Mouse (Mus musculus) ES-Bruce4 (cell line): Measurements from ENCODE around the gene Mrpl34. TPM values are rescaled to one million over a fixed set of nuclear protein-coding genes. Genes with fewer than 3 reads are reported as not detected.

Source experiments
- H3K27ac ChIP-seq: 2 replicates; pipeline ENCODE4 v1.5.1; 2012; ENCODE audit warnings: low read length, inconsistent platforms; ENCODE audit not compliant: insufficient read depth
- H3K27me3 ChIP-seq: 2 replicates; pipeline ENCODE4 v1.6.1; 2012; ENCODE audit warnings: mild to moderate bottlenecking, low read length, inconsistent platforms; ENCODE audit not compliant: control insufficient read depth, poor library complexity, insufficient read depth, severe bottlenecking
- H3K36me3 ChIP-seq: 2 replicates; pipeline ENCODE4 v1.6.1; 2012; ENCODE audit warnings: inconsistent platforms, mild to moderate bottlenecking, low read length, moderate library complexity; ENCODE audit not compliant: control insufficient read depth, poor library complexity, insufficient read depth, severe bottlenecking
- H3K4me1 ChIP-seq: one replicate; pipeline ENCODE4 v1.8.1; 2011; ENCODE audit warnings: low read length; ENCODE audit not compliant: control insufficient read depth, insufficient read depth
- H3K4me3 ChIP-seq: 2 replicates; pipeline ENCODE4 v1.5.1; 2011; ENCODE audit warnings: low read depth, mild to moderate bottlenecking, low read length
- H3K9ac ChIP-seq: 2 replicates; pipeline ENCODE4 v1.6.1; 2012; ENCODE audit warnings: low read depth, mild to moderate bottlenecking, inconsistent platforms; ENCODE audit not compliant: poor library complexity, severe bottlenecking
- H3K9me3 ChIP-seq: replicated peaks from 2 replicates; pipeline ENCODE4 v1.6.1; 2012; ENCODE audit warnings: mild to moderate bottlenecking, low read length, inconsistent platforms; ENCODE audit not compliant: control insufficient read depth, poor library complexity, insufficient read depth, severe bottlenecking
- CTCF ChIP-seq: IDR thresholded peaks from one replicate; pipeline ENCODE4 v1.8.1; 2011; ENCODE audit warnings: low read depth, low read length
- EP300 ChIP-seq: IDR thresholded peaks from 2 replicates; pipeline ENCODE4 v1.6.1; 2011; ENCODE audit warnings: low read depth, low read length; ENCODE audit not compliant: insufficient read depth
- POLR2A ChIP-seq: IDR thresholded peaks from one replicate; pipeline ENCODE4 v1.8.1; 2011; ENCODE audit warnings: low read length; ENCODE audit not compliant: insufficient read depth
- polyA plus RNA-seq: library from polyadenylated mRNA; stranded (reverse); fragments of >200 nt; gene quantifications from 2 replicates; pipeline ENCODE4 v1.2.4, GENCODE M21; 2011; ENCODE audit warnings: low read depth; ENCODE audit not compliant: missing spikeins, insufficient read depth, insufficient read length

Mrpl34 gene
- polyA plus RNA-seq, 1 experiment: 77.0 TPM

GRCm38 (mm10) chr8:71451337-71451736 is 13.4 kb upstream of the Mrpl34 start:
- no peaks in the 10 kb centered on the region for H3K27me3 ChIP-seq
- peaks cover 32% of the 10 kb centered on the region for H3K9me3 ChIP-seq
- no peaks in the 10 kb centered on the region for H3K36me3 ChIP-seq
- H3K4me3 ChIP-seq: peak overlapping the region; percentile 18; the same call in 1 of the 2 replicates
- H3K9ac ChIP-seq: no peak overlapping the region
- H3K4me1 ChIP-seq: peaks cover 3% of the 10 kb centered on the region
- no peak overlapping the region for H3K27ac ChIP-seq
- TF ChIP-seq EP300 (peak; percentile 86), CTCF (no peak)

- Histone ChIP-seq H3K36me3 (no peaks in the 10 kb centered on the region), H3K9me3 (peaks cover 27% of the 10 kb centered on the region), H3K4me1 (peaks cover 3% of the 10 kb centered on the region), H3K4me3 (peak overlapping the region; percentile 5), H3K27me3 (no peaks in the 10 kb centered on the region), H3K27ac (no peak overlapping the region), H3K9ac (no peak overlapping the region)
- TF ChIP-seq EP300: no peak
These were observed 13.0 kb upstream of the Mrpl34 start for GRCm38 (mm10) chr8:71451777-71452176.

GRCm38 (mm10) chr8:71452669-71453068 is 12.1 kb upstream of the Mrpl34 start:
- TF ChIP-seq POLR2A: no peak
- TF ChIP-seq EP300: no peak
- TF ChIP-seq CTCF: no peak
- H3K27me3 ChIP-seq: no peaks in the 10 kb centered on the region
- no peak overlapping the region for H3K9ac ChIP-seq
- peaks cover 22% of the 10 kb centered on the region for H3K9me3 ChIP-seq
- H3K36me3 ChIP-seq: no peaks in the 10 kb centered on the region
- no peak overlapping the region for H3K27ac ChIP-seq
- H3K4me1 ChIP-seq: peaks cover 5% of the 10 kb centered on the region
- H3K4me3 ChIP-seq: no peak overlapping the region

- Histone ChIP-seq H3K27me3 (no peaks in the 10 kb centered on the region), H3K4me3 (no peak overlapping the region), H3K27ac (no peak overlapping the region), H3K4me1 (peaks cover 8% of the 10 kb centered on the region), H3K36me3 (no peaks in the 10 kb centered on the region), H3K9me3 (peaks cover 4% of the 10 kb centered on the region; the same call in 1 of the 2 replicates), H3K9ac (no peak overlapping the region)
- TF ChIP-seq EP300 (no peak), POLR2A (no peak), CTCF (no peak)
These were observed 10.1 kb upstream of the Mrpl34 start for GRCm38 (mm10) chr8:71454668-71455067.

GRCm38 (mm10) chr8:71456906-71457305 is 7.9 kb upstream of the Mrpl34 start:
- no peak for TF ChIP-seq POLR2A
- no peak for TF ChIP-seq CTCF
- TF ChIP-seq EP300: no peak
- peaks cover 8% of the 10 kb centered on the region for H3K4me1 ChIP-seq
- no peak overlapping the region for H3K9ac ChIP-seq
- peak overlapping the region; percentile 12; the same call in 1 of the 2 replicates for H3K4me3 ChIP-seq
- H3K27ac ChIP-seq: no peak overlapping the region
- H3K9me3 ChIP-seq: no peaks in the 10 kb centered on the region
- no peaks in the 10 kb centered on the region for H3K27me3 ChIP-seq
- H3K36me3 ChIP-seq: no peaks in the 10 kb centered on the region

- no peak for TF ChIP-seq EP300
- no peak for TF ChIP-seq POLR2A
- no peak for TF ChIP-seq CTCF
- peak overlapping the region; percentile 19 for H3K4me3 ChIP-seq
- H3K36me3 ChIP-seq: no peaks in the 10 kb centered on the region
- no peaks in the 10 kb centered on the region for H3K9me3 ChIP-seq
- H3K4me1 ChIP-seq: peaks cover 8% of the 10 kb centered on the region
- no peak overlapping the region for H3K27ac ChIP-seq
- H3K9ac ChIP-seq: no peak overlapping the region
- 0 out of 2 replicates have a peak, but pooled peaks cover 2% of the 10 kb centered on the region for H3K27me3 ChIP-seq
These were observed 7.0 kb upstream of the Mrpl34 start for GRCm38 (mm10) chr8:71457659-71458270.
